Mouse (Mus musculus) E14TG2a.4 (cell line): ENCODE measurements around the gene Tnrc6b.

Experiments
- CTCF ChIP-seq: conservative IDR thresholded peaks from 2 replicates; pipeline ENCODE4 v1.5.1; 2014; ENCODE audit warnings: low read length
- POU5F1 ChIP-seq: IDR thresholded peaks from 2 replicates; pipeline ENCODE4 v1.6.1; 2014; ENCODE audit warnings: low read length, borderline replicate concordance

- TF ChIP-seq POU5F1 (no peak), CTCF (no peak)
Observed at GRCm38 (mm10) chr15:80736553-80736952, 25.4 kb downstream of the Tnrc6b start.
